Mouse (Mus musculus): ENCODE measurements at regions not wholly inside any gene's neighbourhood (a gene's known extent, or its start where the extent isn't known, plus 50 kb on each side); places are given as distances from the start of the nearest gene placed in this dataset.

- no peak for DNase-seq (ENCODE audit: extremely low read depth, low read depth)
Measured at GRCm38 (mm10) chr10:99632250-99632985, 127.0 kb downstream of the Csl start.

- no peak for DNase-seq (ENCODE audit: extremely low read depth, low read depth)
Measured at GRCm38 (mm10) chr10:99635796-99636195, 123.7 kb downstream of the Csl start.

GRCm38 (mm10) chr10:99639022-99639421 is 120.4 kb downstream of the Csl start:
- DNase-seq (ENCODE audit: extremely low read depth, low read depth), result no peak

GRCm38 (mm10) chr10:99639469-99639868 is 120.0 kb downstream of the Csl start:
- DNase-seq (ENCODE audit: extremely low read depth, low read depth), result no peak

GRCm38 (mm10) chr10:99641784-99642183 is 117.7 kb downstream of the Csl start:
- no peak for DNase-seq (ENCODE audit: extremely low read depth, low read depth)

- DNase-seq (ENCODE audit: extremely low read depth, low read depth), result no peak
Measured at GRCm38 (mm10) chr10:99642201-99642827, 117.1 kb downstream of the Csl start.

- peak; percentile 22 for DNase-seq (ENCODE audit: extremely low read depth, low read depth)
Measured at GRCm38 (mm10) chr10:99644981-99645380, 114.5 kb downstream of the Csl start.

GRCm38 (mm10) chr10:99652011-99652410 is 107.4 kb downstream of the Csl start:
- no peak for DNase-seq (ENCODE audit: extremely low read depth, low read depth)

GRCm38 (mm10) chr10:99654284-99654683 is 105.2 kb downstream of the Csl start:
- DNase-seq (ENCODE audit: extremely low read depth, low read depth), result no peak

- DNase-seq (ENCODE audit: extremely low read depth, low read depth), result no peak
Measured at GRCm38 (mm10) chr10:99676557-99677098, 82.8 kb downstream of the Csl start.

GRCm38 (mm10) chr10:99678096-99678495 is 81.4 kb downstream of the Csl start:
- no peak for DNase-seq (ENCODE audit: extremely low read depth, low read depth)

- DNase-seq (ENCODE audit: extremely low read depth, low read depth), result no peak
Measured at GRCm38 (mm10) chr10:99679813-99680212, 79.6 kb downstream of the Csl start.

GRCm38 (mm10) chr10:99681932-99682331 is 77.5 kb downstream of the Csl start:
- no peak for DNase-seq (ENCODE audit: extremely low read depth, low read depth)

GRCm38 (mm10) chr10:99682350-99682749 is 77.1 kb downstream of the Csl start:
- no peak for DNase-seq (ENCODE audit: extremely low read depth, low read depth)

- no peak for DNase-seq (ENCODE audit: extremely low read depth, low read depth)
Measured at GRCm38 (mm10) chr10:99683310-99683709, 76.1 kb downstream of the Csl start.

- no peak for DNase-seq (ENCODE audit: extremely low read depth, low read depth)
Measured at GRCm38 (mm10) chr10:99685911-99686310, 73.5 kb downstream of the Csl start.

- no peak for DNase-seq (ENCODE audit: extremely low read depth, low read depth)
Measured at GRCm38 (mm10) chr10:99687011-99687410, 72.4 kb downstream of the Csl start.

- DNase-seq (ENCODE audit: extremely low read depth, low read depth), result no peak
Measured at GRCm38 (mm10) chr10:99697696-99698095, 61.8 kb downstream of the Csl start.

GRCm38 (mm10) chr10:99699498-99699897 is 60.0 kb downstream of the Csl start:
- DNase-seq (ENCODE audit: extremely low read depth, low read depth), result no peak

- DNase-seq (ENCODE audit: extremely low read depth, low read depth), result no peak
Measured at GRCm38 (mm10) chr10:99700052-99700777, 59.2 kb downstream of the Csl start.
